Mouse (Mus musculus) MEL (cell line): ENCODE results near the gene Rnf145.

Experiments
- BHLHE40 ChIP-seq: IDR thresholded peaks from 2 replicates; pipeline ENCODE4 v1.6.1; 2012; ENCODE audit warnings: low read depth, mild to moderate bottlenecking, inconsistent platforms, low read length, improper control_type of control experiment, borderline replicate concordance
- CHD2 ChIP-seq: IDR thresholded peaks from 2 replicates; pipeline ENCODE4 v1.6.1; 2011; ENCODE audit warnings: low read length, improper control_type of control experiment
- CTCF ChIP-seq, 3 experiments: IDR thresholded peaks in 2 of 3; conservative IDR thresholded peaks in 1 of 3; 2 replicates each; pipeline ENCODE4 v1.5.1; 2011 to 2012; ENCODE audit warnings: low read length in 3 of 3, low read depth in 2 of 3, mild to moderate bottlenecking in 2 of 3, improper control_type of control experiment in 1 of 3, inconsistent platforms in 1 of 3, mixed read lengths in 1 of 3, moderate library complexity in 1 of 3; ENCODE audit not compliant: control insufficient read depth in 1 of 3, insufficient read depth in 1 of 3, poor library complexity in 1 of 3, severe bottlenecking in 1 of 3
- ELF1 ChIP-seq: IDR thresholded peaks from 2 replicates; pipeline ENCODE4 v1.6.1; 2014; ENCODE audit warnings: low read depth, mild to moderate bottlenecking, inconsistent platforms, low read length, improper control_type of control experiment, moderate library complexity
- EP300 ChIP-seq, 2 experiments: IDR thresholded peaks; 2 replicates each; pipeline ENCODE4 v1.6.1; 2011; ENCODE audit warnings: improper control_type of control experiment in 2 of 2, low read length in 2 of 2, low read depth in 1 of 2, mild to moderate bottlenecking in 1 of 2
- ETS1 ChIP-seq: IDR thresholded peaks from 2 replicates; pipeline ENCODE4 v1.6.1; 2012; ENCODE audit warnings: low read depth, mild to moderate bottlenecking, inconsistent platforms, low read length, improper control_type of control experiment, moderate library complexity
- GATA1 ChIP-seq: IDR thresholded peaks from 2 replicates; pipeline ENCODE4 v1.6.1; 2011; ENCODE audit warnings: low read depth, low read length, improper control_type of control experiment
- POLR2A ChIP-seq, 2 experiments: IDR thresholded peaks; 2 replicates each; pipeline ENCODE4 v1.6.1; 2011 to 2012; ENCODE audit warnings: low read length in 2 of 2, mild to moderate bottlenecking in 2 of 2, control low read depth in 1 of 2, improper control_type of control experiment in 1 of 2, low read depth in 1 of 2, moderate library complexity in 1 of 2; ENCODE audit not compliant: control insufficient read depth in 1 of 2, insufficient read depth in 1 of 2, poor library complexity in 1 of 2
- USF2 ChIP-seq, 2 experiments: IDR thresholded peaks; 2 replicates each; pipeline ENCODE4 v1.6.1; 2011 to 2012; ENCODE audit warnings: improper control_type of control experiment in 2 of 2, low read length in 2 of 2, borderline replicate concordance in 1 of 2, inconsistent platforms in 1 of 2, low read depth in 1 of 2, mild to moderate bottlenecking in 1 of 2; ENCODE audit not compliant: insufficient read depth in 1 of 2
- ZKSCAN1 ChIP-seq: IDR thresholded peaks from 2 replicates; pipeline ENCODE4 v1.6.1; 2012; ENCODE audit warnings: low read depth, mild to moderate bottlenecking, inconsistent platforms, low read length, improper control_type of control experiment, moderate library complexity
- ZNF384 ChIP-seq: IDR thresholded peaks from 2 replicates; pipeline ENCODE4 v1.6.1; 2012; ENCODE audit warnings: low read depth, mild to moderate bottlenecking, inconsistent platforms, low read length, improper control_type of control experiment

DNA sequence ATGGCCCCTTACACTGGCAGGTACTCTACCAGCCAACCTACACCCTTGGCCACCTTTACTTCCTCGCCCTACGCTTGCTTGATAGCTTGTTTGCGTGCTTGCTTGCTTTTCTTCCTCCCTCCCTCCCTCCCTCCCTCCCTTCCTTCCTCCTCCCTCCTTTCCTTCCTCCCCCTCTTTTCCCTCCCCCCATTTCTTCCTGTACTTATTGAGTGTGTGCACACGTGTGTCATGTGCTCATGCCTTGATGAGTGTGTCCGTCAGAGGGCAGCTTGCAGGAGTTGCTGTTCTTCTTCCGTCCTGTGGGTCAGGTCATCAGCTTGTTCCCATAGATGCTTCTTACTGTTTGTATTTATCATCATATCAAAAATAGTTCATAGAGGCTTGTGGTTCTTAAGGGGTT is 25.2 kb downstream of the Rnf145 start:
- TF ChIP-seq GATA1 (no peak), BHLHE40 (no peak), ETS1 (no peak), CTCF (IDR thresholded peaks at IDR 0.05 in 2 of 3, conservative IDR thresholded peaks at IDR 0.05 in 1 of 3; ENCODE audit: control insufficient read depth in 1 of 3, insufficient read depth in 1 of 3, low read depth in 2 of 3, low read length in 3 of 3, poor library complexity in 1 of 3, severe bottlenecking in 1 of 3) (no peak), POLR2A (IDR thresholded peaks at IDR 0.05; ENCODE audit: control insufficient read depth in 1 of 2, insufficient read depth in 1 of 2, low read depth in 1 of 2, low read length in 2 of 2, poor library complexity in 1 of 2) (no peak), USF2 (IDR thresholded peaks at IDR 0.05; ENCODE audit: borderline replicate concordance in 1 of 2, insufficient read depth in 1 of 2, low read depth in 1 of 2, low read length in 2 of 2) (no peak), EP300 (IDR thresholded peaks at IDR 0.05; ENCODE audit: low read depth in 1 of 2, low read length in 2 of 2) (no peak), ZKSCAN1 (no peak), ZNF384 (no peak), ELF1 (no peak), CHD2 (no peak)
